Mouse (Mus musculus) liver, embryonic 14.5 days (tissue): ENCODE measurements around the gene Ugt1a8. TPM values are rescaled to one million over a fixed set of nuclear protein-coding genes. Genes with fewer than 3 reads are reported as not detected.
A peak's percentile ranks its signal among the peaks of the same experiment; 100 is the strongest.

Source experiments
- ATAC-seq: fragments of 200-750 bp; cut with Nextera tagmentation; 2 replicates; pipeline ENCODE4 v1.8.0; 2017; ENCODE audit warnings: moderate number of reproducible peaks, mild to moderate bottlenecking, moderate library complexity; ENCODE audit not compliant: insufficient read depth
- DNase-seq, 3 experiments: peaks; one replicate each; pipeline ENCODE4 v3.0.0-alpha.2; 2012 to 2013; ENCODE audit warnings: low read depth in 3 of 3, low spot score in 3 of 3
- H3K27ac ChIP-seq: fragments of 300-500 bp; sonication (generic); 2 replicates; pipeline ENCODE4 v1.5.1; 2014; ENCODE audit warnings: moderate library complexity, mild to moderate bottlenecking, control low read depth, inconsistent platforms
- H3K27me3 ChIP-seq: fragments of 300-500 bp; sonication (generic); 2 replicates; pipeline ENCODE4 v1.6.1; 2014; ENCODE audit warnings: mild to moderate bottlenecking, low read length, moderate library complexity; ENCODE audit not compliant: control insufficient read depth, insufficient read depth
- H3K36me3 ChIP-seq: fragments of 300-500 bp; sonication (generic); replicated peaks from 2 replicates; pipeline ENCODE4 v1.6.1; 2014; ENCODE audit warnings: low read depth; ENCODE audit not compliant: control insufficient read depth, insufficient read depth
- H3K4me1 ChIP-seq, 2 experiments: fragments of 200-500 bp in 1 of 2; fragments of 300-500 bp in 1 of 2; sonication (generic) in 1 of 2; replicated peaks; 2 replicates each; pipeline ENCODE4 v1.6.1; 2012 to 2014; ENCODE audit warnings: antibody characterized with exemption in 1 of 2, inconsistent platforms in 1 of 2, low read length in 1 of 2; ENCODE audit not compliant: control insufficient read depth in 2 of 2, insufficient read depth in 2 of 2
- H3K4me2 ChIP-seq: fragments of 300-500 bp; sonication (generic); 2 replicates; pipeline ENCODE4 v1.6.1; 2014; ENCODE audit warnings: low read depth, mild to moderate bottlenecking, control low read depth, moderate library complexity
- H3K4me3 ChIP-seq, 2 experiments: fragments of 200-500 bp in 1 of 2; fragments of 300-500 bp in 1 of 2; sonication (generic) in 1 of 2; 2 replicates each; pipeline ENCODE4 v1.5.1; 2012 to 2014; ENCODE audit warnings: low read depth in 2 of 2, low read length in 2 of 2, mild to moderate bottlenecking in 2 of 2, control low read depth in 1 of 2, inconsistent platforms in 1 of 2, moderate library complexity in 1 of 2; ENCODE audit not compliant: insufficient read depth in 1 of 2
- H3K9ac ChIP-seq: fragments of 300-500 bp; sonication (generic); replicated peaks from 2 replicates; pipeline ENCODE4 v1.6.1; 2014; ENCODE audit warnings: mild to moderate bottlenecking, control low read depth, moderate library complexity
- H3K9me3 ChIP-seq: fragments of 300-500 bp; sonication (generic); 2 replicates; pipeline ENCODE4 v1.6.1; 2016; ENCODE audit warnings: low read length, mixed read lengths; ENCODE audit not compliant: control insufficient read depth
- CTCF ChIP-seq: IDR thresholded peaks from 2 replicates; pipeline ENCODE4 v1.5.1; 2016; ENCODE audit warnings: antibody characterized with exemption, low read depth, control low read depth
- EP300 ChIP-seq: IDR thresholded peaks from 2 replicates; pipeline ENCODE4 v1.6.1; 2016; ENCODE audit warnings: antibody characterized with exemption, low read depth
- whole genome bisulfite sequencing: fragments of 180-500 bp; shearing (Covaris S2); extraction: QIAGEN DNeasy Blood & Tissue Kit; methylation state at CpG from one replicate; pipeline ENCODE4 v1.1.7; 2014; ENCODE audit not compliant: insufficient replicate concordance; 5-methylcytosine and 5-hydroxymethylcytosine counted together
- polyA plus RNA-seq, 2 experiments: library from polyadenylated mRNA; depleted of rRNA in 1 of 2; stranded (reverse) in 1 of 2; unstranded in 1 of 2; fragments of >200 nt; fragmentation: Nextera tagmentation in 1 of 2; extraction: Ambion mirVana in 1 of 2; gene quantifications; 2 replicates each; pipeline versions ENCODE4 v1.2.1 to v1.2.3; 2012 to 2014

Gene Ugt1a8
- polyA plus RNA-seq, 2 experiments, result not detected

DNA sequence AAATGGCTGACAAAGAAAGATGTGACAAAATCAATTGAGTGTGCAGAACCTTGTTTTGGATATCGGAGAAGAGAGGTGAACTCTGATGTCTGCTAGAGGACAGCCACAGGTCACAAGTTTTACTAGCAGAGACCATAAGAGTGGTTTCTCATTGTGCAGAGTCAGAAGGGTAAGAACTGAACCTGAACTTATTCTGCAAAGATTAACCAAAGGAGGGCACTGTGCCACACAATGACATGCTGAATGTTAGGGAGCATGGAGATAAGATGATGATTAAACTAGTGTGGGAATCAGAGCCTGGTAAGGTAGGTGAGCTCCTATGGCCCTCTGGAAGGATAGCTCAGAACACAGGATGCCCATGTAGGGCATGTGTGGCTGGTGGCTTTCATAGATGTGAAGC is 108.1 kb downstream of the Ugt1a8 start:
- Histone ChIP-seq H3K27ac (no peak overlapping the region), H3K9ac (no peak overlapping the region), H3K9me3 (no peaks in the 10 kb centered on the region), H3K4me3 (no peak overlapping the region), H3K27me3 (no peaks in the 10 kb centered on the region), H3K4me2 (no peak overlapping the region), H3K36me3 (no peaks in the 10 kb centered on the region), H3K4me1 (no peaks in the 10 kb centered on the region)
- ATAC-seq (no peak), DNase-seq (no peak)
- no peak for TF ChIP-seq EP300
- no peak for TF ChIP-seq CTCF
- WGBS, result 81% methylated on average over 1 of the region's 1 CpGs

DNA sequence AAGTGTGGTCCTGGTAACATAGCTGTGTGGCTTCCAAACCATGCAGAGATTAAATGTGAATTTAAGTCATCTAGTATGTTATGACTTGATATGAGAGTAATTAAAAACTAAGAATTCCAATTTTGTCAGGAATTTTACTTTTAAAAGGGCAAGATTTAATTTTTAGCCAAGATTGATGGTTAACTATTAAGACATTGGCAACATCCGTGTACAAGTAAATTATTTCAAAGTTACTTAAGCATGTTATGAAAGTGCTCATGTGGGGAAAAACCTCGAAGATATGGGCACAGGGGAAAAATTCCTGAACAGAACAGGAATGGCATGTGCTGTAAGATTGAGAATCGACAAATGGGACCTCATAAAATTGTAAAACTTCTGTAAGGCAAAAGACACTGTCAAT is 109.8 kb downstream of the Ugt1a8 start:
- Histone ChIP-seq H3K27ac (no peak overlapping the region), H3K4me2 (no peak overlapping the region), H3K27me3 (no peaks in the 10 kb centered on the region), H3K36me3 (no peaks in the 10 kb centered on the region), H3K4me3 (no peak overlapping the region), H3K4me1 (no peaks in the 10 kb centered on the region), H3K9ac (no peak overlapping the region), H3K9me3 (no peaks in the 10 kb centered on the region)
- ATAC-seq (no peak), DNase-seq (no peak)
- 44% methylated on average over 3 of the region's 3 CpGs for WGBS
- no peak for TF ChIP-seq EP300
- TF ChIP-seq CTCF, result no peak

- H3K27ac ChIP-seq, result no peak overlapping the region
- TF ChIP-seq CTCF, result no peak
- no peak for TF ChIP-seq EP300
These were observed 112.4 kb downstream of the Ugt1a8 start for GRCm38 (mm10) chr1:88199996-88200395.

GRCm38 (mm10) chr1:88200456-88200855 is 112.8 kb downstream of the Ugt1a8 start, which contains the start of gene Ugt1a2:
Gene Ugt1a2 (plus strand): TSS chr1:88200601.
- no peak within 1 kb of the TSS for H3K9ac ChIP-seq
- no peak within 1 kb of the TSS for H3K4me2 ChIP-seq
- no peaks in the 10 kb centered on the region for H3K27me3 ChIP-seq
- H3K27ac ChIP-seq, result no peak within 1 kb of the TSS
- no peaks in the 10 kb centered on the region; the same call in 1 of the 2 replicates for H3K36me3 ChIP-seq
- ATAC-seq, result no peak
- TF ChIP-seq CTCF (no peak), EP300 (no peak)
- H3K9me3 ChIP-seq, result no peaks in the 10 kb centered on the region
- H3K4me1 ChIP-seq, result peaks cover 3 to 5% of the 10 kb centered on the region in 2 experiments; a peak in 2 of 4 replicates
- DNase-seq, result no peak
- 60% methylated on average over 7 of the region's 7 CpGs for WGBS
- no peak within 1 kb of the TSS for H3K4me3 ChIP-seq

More at GRCm38 (mm10) chr1:88199996-88200395, 112.4 kb downstream of the Ugt1a8 start:
- Histone ChIP-seq H3K9me3 (no peaks in the 10 kb centered on the region), H3K4me3 (no peak overlapping the region), H3K4me2 (no peak overlapping the region), H3K36me3 (no peaks in the 10 kb centered on the region; the same call in 1 of the 2 replicates), H3K27me3 (no peaks in the 10 kb centered on the region), H3K9ac (no peak overlapping the region), H3K4me1 (peaks cover 2 to 3% of the 10 kb centered on the region in 2 experiments; a peak in 2 of 4 replicates)
- no peak for ATAC-seq
- DNase-seq, result no peak
- WGBS, result 61% methylated on average over 2 of the region's 2 CpGs

DNA sequence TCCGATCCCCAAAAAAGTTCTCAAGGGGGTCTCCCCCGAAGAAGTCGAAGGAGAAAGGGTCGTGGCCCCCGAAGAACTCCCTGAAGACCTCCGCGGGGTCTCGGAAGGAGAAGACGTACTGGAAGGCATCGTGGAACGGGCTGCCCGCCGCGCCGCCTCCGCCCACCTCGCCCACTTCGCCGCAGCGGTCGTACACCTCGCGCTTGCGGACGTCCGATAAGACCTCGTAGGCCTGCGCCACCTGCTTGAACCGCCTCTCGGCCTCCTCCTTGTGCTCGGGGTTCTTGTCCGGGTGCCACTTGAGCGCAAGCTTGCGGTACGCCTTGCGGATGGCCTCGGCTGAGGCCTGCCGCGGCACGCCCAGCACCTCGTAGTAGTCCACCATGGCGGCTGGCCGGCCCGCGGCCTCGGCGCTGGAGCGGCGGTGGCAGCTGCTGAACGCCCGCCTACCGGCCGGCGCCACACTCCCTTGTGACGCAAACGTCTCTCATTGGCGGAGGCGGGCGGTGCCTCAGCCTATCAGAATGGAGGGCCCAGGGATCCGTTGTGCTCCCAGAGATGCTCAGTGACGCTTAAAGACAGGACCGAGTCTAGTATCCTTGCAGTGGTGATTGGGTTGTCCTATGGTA is 117.8 kb downstream of the Ugt1a8 start, which contains the start of gene Dnajb3:
Dnajb3 (minus strand) TSS at position 489 of the 629 bp plus-strand sequence.
- H3K36me3 ChIP-seq, result no peaks in the 10 kb centered on the region; the same call in 1 of the 2 replicates
- 5% methylated on average over 62 of the region's 62 CpGs for WGBS

More for the DNA sequence above, 117.8 kb downstream of the Ugt1a8 start, which contains the start of gene Dnajb3:
- ATAC-seq (peak; percentile 86), DNase-seq (peak; percentile 67 to 71 (median 69))
- peaks cover 28 to 34% of the 10 kb centered on the region in 2 experiments for H3K4me1 ChIP-seq
- H3K9me3 ChIP-seq, result no peaks in the 10 kb centered on the region
- TF ChIP-seq CTCF (no peak), EP300 (no peak)
- peak within 1 kb of the TSS; percentile 67 to 74 for H3K4me3 ChIP-seq
- peak within 1 kb of the TSS; percentile 82 for H3K9ac ChIP-seq
- H3K4me2 ChIP-seq, result peak within 1 kb of the TSS; percentile 92
- no peaks in the 10 kb centered on the region for H3K27me3 ChIP-seq
- H3K27ac ChIP-seq, result peak within 1 kb of the TSS; percentile 98
